Mouse (Mus musculus) CH12.LX (cell line): ENCODE measurements around the gene Tmprss3. TPM values are rescaled to one million over a fixed set of nuclear protein-coding genes. Genes with fewer than 3 reads are reported as not detected.

Source experiments
- DNase-seq: peaks from one replicate; pipeline ENCODE4 v3.0.0-alpha.2; 2013; ENCODE audit errors: extremely low read depth
- H3K27ac ChIP-seq: 2 replicates; pipeline ENCODE4 v1.5.1; 2012; ENCODE audit warnings: low read depth, mild to moderate bottlenecking, control low read depth, moderate library complexity; ENCODE audit not compliant: insufficient read depth
- H3K27me3 ChIP-seq: replicated peaks from 2 replicates; pipeline ENCODE3; 2012; ENCODE audit warnings: inconsistent platforms
- H3K36me3 ChIP-seq, 2 experiments: replicated peaks in 1 of 2; 2 replicates each; pipeline versions ENCODE3 to v1.6.1; 2012; ENCODE audit warnings: inconsistent platforms in 1 of 2, low read length in 1 of 2, mild to moderate bottlenecking in 1 of 2, mixed read lengths in 1 of 2, moderate library complexity in 1 of 2; ENCODE audit not compliant: control insufficient read depth in 1 of 2, insufficient read depth in 1 of 2
- H3K4me1 ChIP-seq, 2 experiments: 2 replicates each; pipeline ENCODE4 v1.6.1; 2012; ENCODE audit warnings: inconsistent platforms in 1 of 2, moderate library complexity in 1 of 2; ENCODE audit not compliant: insufficient read depth in 2 of 2, control insufficient read depth in 1 of 2
- H3K4me2 ChIP-seq: 2 replicates; pipeline ENCODE4 v1.6.1; 2012; ENCODE audit warnings: low read depth, mild to moderate bottlenecking, control low read depth; ENCODE audit not compliant: poor library complexity, insufficient read depth, severe bottlenecking
- H3K4me3 ChIP-seq, 3 experiments: fragments of 150-350 bp in 1 of 3; sonication (generic) in 1 of 3; replicated peaks in 1 of 3; 2 replicates each; pipeline versions ENCODE3 to v1.5.1; 2011 to 2012; ENCODE audit warnings: low read depth in 2 of 3, low read length in 2 of 3, mild to moderate bottlenecking in 2 of 3, moderate library complexity in 2 of 3, control low read depth in 1 of 3, improper control_type of control experiment in 1 of 3, inconsistent platforms in 1 of 3, mixed read lengths in 1 of 3; ENCODE audit not compliant: poor library complexity in 1 of 3
- H3K79me2 ChIP-seq: replicated peaks from 2 replicates; pipeline ENCODE4 v1.6.1; 2012; ENCODE audit warnings: mild to moderate bottlenecking, moderate library complexity; ENCODE audit not compliant: control insufficient read depth, poor library complexity, insufficient read depth, severe bottlenecking; ENCODE audit errors: extremely low read depth
- H3K9ac ChIP-seq: 2 replicates; pipeline ENCODE4 v1.6.1; 2012; ENCODE audit warnings: low read depth, mild to moderate bottlenecking, control low read depth, moderate library complexity; ENCODE audit not compliant: insufficient read depth
- H3K9me3 ChIP-seq: replicated peaks from 2 replicates; pipeline ENCODE3; 2012; ENCODE audit warnings: low read length, inconsistent platforms, mixed read lengths
- BHLHE40 ChIP-seq: IDR thresholded peaks from 2 replicates; pipeline ENCODE4 v1.6.1; 2011; ENCODE audit warnings: mild to moderate bottlenecking, low read depth, low read length, improper control_type of control experiment
- CTCF ChIP-seq, 2 experiments: IDR thresholded peaks in 1 of 2; conservative IDR thresholded peaks in 1 of 2; 2 replicates each; pipeline ENCODE4 v1.5.1; 2011 to 2012; ENCODE audit warnings: low read depth in 2 of 2, low read length in 2 of 2, improper control_type of control experiment in 1 of 2, inconsistent platforms in 1 of 2, mild to moderate bottlenecking in 1 of 2, moderate library complexity in 1 of 2
- E2F4 ChIP-seq: IDR thresholded peaks from 2 replicates; pipeline ENCODE4 v1.6.1; 2011; ENCODE audit warnings: low read depth, low read length, improper control_type of control experiment; ENCODE audit not compliant: insufficient replicate concordance
- ELF1 ChIP-seq: IDR thresholded peaks from 2 replicates; pipeline ENCODE4 v1.6.1; 2014; ENCODE audit warnings: low read depth, mild to moderate bottlenecking, inconsistent platforms, low read length, improper control_type of control experiment
- ETS1 ChIP-seq: conservative IDR thresholded peaks from 2 replicates; pipeline ENCODE4 v1.6.1; 2012; ENCODE audit warnings: low read depth, mild to moderate bottlenecking, inconsistent platforms, low read length, improper control_type of control experiment, moderate library complexity
- HCFC1 ChIP-seq: IDR thresholded peaks from 2 replicates; pipeline ENCODE4 v1.6.1; 2012; ENCODE audit warnings: low read depth, mild to moderate bottlenecking, inconsistent platforms, low read length, improper control_type of control experiment
- IRF4 ChIP-seq: IDR thresholded peaks from 2 replicates; pipeline ENCODE4 v1.6.1; 2014; ENCODE audit warnings: low read depth, mild to moderate bottlenecking, inconsistent platforms, low read length, improper control_type of control experiment
- JUN ChIP-seq: IDR thresholded peaks from 2 replicates; pipeline ENCODE4 v1.6.1; 2011; ENCODE audit warnings: low read depth, mild to moderate bottlenecking, low read length, improper control_type of control experiment, moderate library complexity; ENCODE audit not compliant: insufficient read depth
- JUND ChIP-seq: conservative IDR thresholded peaks from 2 replicates; pipeline ENCODE4 v1.6.1; 2011; ENCODE audit warnings: low read depth, low read length, improper control_type of control experiment
- KAT2A ChIP-seq: IDR thresholded peaks from 2 replicates; pipeline ENCODE4 v1.6.1; 2012; ENCODE audit warnings: low read length, improper control_type of control experiment, inconsistent platforms; ENCODE audit not compliant: insufficient replicate concordance
- MAX ChIP-seq: IDR thresholded peaks from 2 replicates; pipeline ENCODE4 v1.6.1; 2011; ENCODE audit warnings: low read length, improper control_type of control experiment
- MXI1 ChIP-seq: IDR thresholded peaks from 2 replicates; pipeline ENCODE4 v1.6.1; 2011; ENCODE audit warnings: mild to moderate bottlenecking, low read depth, low read length, improper control_type of control experiment
- MYC ChIP-seq: IDR thresholded peaks from 2 replicates; pipeline ENCODE4 v1.6.1; 2011; ENCODE audit warnings: low read depth, mild to moderate bottlenecking, improper control_type of control experiment, low read length
- NELFE ChIP-seq: IDR thresholded peaks from 2 replicates; pipeline ENCODE4 v1.6.1; 2011; ENCODE audit warnings: low read depth, low read length, improper control_type of control experiment
- PAX5 ChIP-seq: IDR thresholded peaks from 2 replicates; pipeline ENCODE4 v1.6.1; 2012; ENCODE audit warnings: low read length, inconsistent platforms, mixed read lengths
- POLR2A ChIP-seq: IDR thresholded peaks from 2 replicates; pipeline ENCODE4 v1.6.1; 2011; ENCODE audit warnings: low read depth, mild to moderate bottlenecking, improper control_type of control experiment, low read length
- POLR2AphosphoS2 ChIP-seq: IDR thresholded peaks from 2 replicates; pipeline ENCODE4 v1.6.1; 2011; ENCODE audit warnings: low read depth, low read length, improper control_type of control experiment
- SIN3A ChIP-seq: IDR thresholded peaks from 2 replicates; pipeline ENCODE4 v1.6.1; 2012; ENCODE audit warnings: low read length, improper control_type of control experiment, inconsistent platforms
- SMC3 ChIP-seq: IDR thresholded peaks from 2 replicates; pipeline ENCODE4 v1.6.1; 2011; ENCODE audit warnings: low read depth, low read length, improper control_type of control experiment
- TBP ChIP-seq: conservative IDR thresholded peaks from 2 replicates; pipeline ENCODE4 v1.6.1; 2011; ENCODE audit warnings: low read depth, low read length, improper control_type of control experiment
- UBTF ChIP-seq: IDR thresholded peaks from 2 replicates; pipeline ENCODE4 v1.6.1; 2012; ENCODE audit warnings: low read depth, mild to moderate bottlenecking, inconsistent platforms, low read length, improper control_type of control experiment, moderate library complexity
- USF1 ChIP-seq: IDR thresholded peaks from 2 replicates; pipeline ENCODE4 v1.6.1; 2014; ENCODE audit warnings: low read depth, mild to moderate bottlenecking, inconsistent platforms, low read length, improper control_type of control experiment
- USF2 ChIP-seq: conservative IDR thresholded peaks from 2 replicates; pipeline ENCODE4 v1.6.1; 2011; ENCODE audit warnings: low read depth, low read length, improper control_type of control experiment
- ZKSCAN1 ChIP-seq: IDR thresholded peaks from 2 replicates; pipeline ENCODE4 v1.6.1; 2012; ENCODE audit warnings: low read depth, inconsistent platforms, low read length, improper control_type of control experiment, borderline replicate concordance
- ZNF384 ChIP-seq: IDR thresholded peaks from 2 replicates; pipeline ENCODE4 v1.6.1; 2012; ENCODE audit warnings: low read depth, low read length, improper control_type of control experiment, inconsistent platforms
- dilution Hi-C: fragments of 300-500 bp; cut with MboI; formaldehyde crosslinking; loops from 2 replicates; pipeline ENCODE4 v1.14.3; 2020; ENCODE audit warnings: low sequenced_read_pairs; ENCODE audit not compliant: extremely low pct_unique_long_range_greater_than_20kb, extremely low pct_ligation_motif_present
- in situ Hi-C: fragments of 300-500 bp; cut with MboI; formaldehyde crosslinking; loops from 3 replicates; pipeline ENCODE4 v1.14.3; 2019; ENCODE audit warnings: low sequenced_read_pairs, low pct_ligation_motif_present, low pct_unique_long_range_greater_than_20kb, mixed read lengths
- polyA plus RNA-seq: library from polyadenylated mRNA; unstranded; fragments of >175 nt; gene quantifications from 2 replicates; pipeline ENCODE4 v1.2.1, GENCODE M21; 2012; ENCODE audit warnings: low read depth; ENCODE audit not compliant: insufficient read length
- total RNA-seq, 2 experiments: library from RNA; depleted of rRNA; stranded (reverse); fragments of 300-350 nt in 1 of 2; fragments of >200 nt in 1 of 2; gene quantifications; 2 replicates each; pipeline ENCODE4 v1.2.3; 2012 to 2014

Gene Tmprss3
- total and polyA plus RNA-seq, 3 experiments = not detected

- no peak for DNase-seq
- no peak overlapping the region for H3K9ac ChIP-seq
- no peak overlapping the region for H3K27ac ChIP-seq
- TF ChIP-seq ELF1 (no peak), SMC3 (no peak), TBP (no peak), PAX5 (no peak), POLR2AphosphoS2 (no peak), MXI1 (no peak), NELFE (no peak), JUND (no peak), MYC (no peak), IRF4 (no peak), MAX (no peak), USF2 (no peak), ZKSCAN1 (no peak), HCFC1 (no peak), POLR2A (no peak), CTCF (conservative IDR thresholded peaks at IDR 0.05 in 1 of 2, IDR thresholded peaks at IDR 0.05 in 1 of 2; ENCODE audit: low read depth in 2 of 2, low read length in 2 of 2) (no peak), JUN (no peak), KAT2A (no peak), E2F4 (no peak), UBTF (no peak)
- no peaks in the 10 kb centered on the region for H3K9me3 ChIP-seq
- no peak overlapping the region for H3K4me2 ChIP-seq
- peaks cover 14% of the 10 kb centered on the region for H3K27me3 ChIP-seq
- in situ Hi-C loops = no loop called here
- H3K36me3 ChIP-seq = no peaks in the 10 kb centered on the region
- no peak overlapping the region for H3K4me3 ChIP-seq
- H3K4me1 ChIP-seq = peaks cover 4 to 33% of the 10 kb centered on the region in 2 experiments; a peak in 3 of 4 replicates
- dilution Hi-C loops = no loop called here
- no peaks in the 10 kb centered on the region for H3K79me2 ChIP-seq
These were observed 25.8 kb upstream of the Tmprss3 start for GRCm38 (mm10) chr17:31224591-31224990.

GRCm38 (mm10) chr17:31223835-31224234 is 25.1 kb upstream of the Tmprss3 start:
- Histone ChIP-seq H3K36me3 (no peaks in the 10 kb centered on the region), H3K27me3 (peaks cover 11% of the 10 kb centered on the region), H3K4me2 (no peak overlapping the region), H3K27ac (no peak overlapping the region)
- dilution Hi-C loops = no loop called here
- TF ChIP-seq USF1 (peak; percentile 39), ETS1 (0 out of 2 replicates have a peak, but pooled peaks have one; percentile 18), BHLHE40 (peak; percentile 80), SMC3 (no peak), NELFE (no peak), E2F4 (no peak), SIN3A (0 out of 2 replicates have a peak, but pooled peaks have one; percentile 28), MAX (peak; percentile 91), USF2 (peak; percentile 52), ZNF384 (peak; percentile 81), MYC (peak; percentile 76; the same call in 1 of the 2 replicates), CTCF (conservative IDR thresholded peaks at IDR 0.05 in 1 of 2, IDR thresholded peaks at IDR 0.05 in 1 of 2; ENCODE audit: low read depth in 2 of 2, low read length in 2 of 2) (no peak)
- TF ChIP-seq, all 38 proteins: peak for 8
- Histone ChIP-seq H3K79me2 (no peaks in the 10 kb centered on the region), H3K4me1 (peaks cover 4 to 33% of the 10 kb centered on the region in 2 experiments; a peak in 3 of 4 replicates), H3K9ac (no peak overlapping the region), H3K9me3 (no peaks in the 10 kb centered on the region), H3K4me3 (no peak overlapping the region)
- peak; percentile 46 for DNase-seq
- in situ Hi-C loops = no loop called here
